Mouse (Mus musculus): ENCODE data around the gene Ccdc142.
A peak's percentile ranks its signal among the peaks of the same experiment; 100 is the strongest.

Ccdc142 gene

DNA sequence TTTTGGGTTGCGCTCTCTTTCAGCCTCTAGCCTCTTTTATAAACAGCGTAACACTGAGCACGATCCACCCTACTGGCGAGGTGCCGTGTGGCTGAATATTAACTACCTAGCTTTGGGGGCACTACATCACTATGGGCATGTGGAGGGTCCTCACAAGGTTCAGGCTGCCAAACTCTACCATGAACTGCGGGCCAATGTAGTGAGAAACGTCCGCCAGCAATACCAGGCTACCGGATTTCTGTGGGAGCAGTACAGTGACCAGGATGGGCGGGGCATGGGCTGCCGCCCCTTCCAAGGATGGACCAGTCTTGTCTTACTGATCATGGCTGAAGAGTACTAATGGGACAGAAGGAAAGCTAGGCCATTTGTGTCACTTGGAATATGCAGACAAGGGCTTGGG lies 17.0 kb downstream of the Ccdc142 start:
- DNase-seq (ENCODE audit: low read depth), result no peak

DNA sequence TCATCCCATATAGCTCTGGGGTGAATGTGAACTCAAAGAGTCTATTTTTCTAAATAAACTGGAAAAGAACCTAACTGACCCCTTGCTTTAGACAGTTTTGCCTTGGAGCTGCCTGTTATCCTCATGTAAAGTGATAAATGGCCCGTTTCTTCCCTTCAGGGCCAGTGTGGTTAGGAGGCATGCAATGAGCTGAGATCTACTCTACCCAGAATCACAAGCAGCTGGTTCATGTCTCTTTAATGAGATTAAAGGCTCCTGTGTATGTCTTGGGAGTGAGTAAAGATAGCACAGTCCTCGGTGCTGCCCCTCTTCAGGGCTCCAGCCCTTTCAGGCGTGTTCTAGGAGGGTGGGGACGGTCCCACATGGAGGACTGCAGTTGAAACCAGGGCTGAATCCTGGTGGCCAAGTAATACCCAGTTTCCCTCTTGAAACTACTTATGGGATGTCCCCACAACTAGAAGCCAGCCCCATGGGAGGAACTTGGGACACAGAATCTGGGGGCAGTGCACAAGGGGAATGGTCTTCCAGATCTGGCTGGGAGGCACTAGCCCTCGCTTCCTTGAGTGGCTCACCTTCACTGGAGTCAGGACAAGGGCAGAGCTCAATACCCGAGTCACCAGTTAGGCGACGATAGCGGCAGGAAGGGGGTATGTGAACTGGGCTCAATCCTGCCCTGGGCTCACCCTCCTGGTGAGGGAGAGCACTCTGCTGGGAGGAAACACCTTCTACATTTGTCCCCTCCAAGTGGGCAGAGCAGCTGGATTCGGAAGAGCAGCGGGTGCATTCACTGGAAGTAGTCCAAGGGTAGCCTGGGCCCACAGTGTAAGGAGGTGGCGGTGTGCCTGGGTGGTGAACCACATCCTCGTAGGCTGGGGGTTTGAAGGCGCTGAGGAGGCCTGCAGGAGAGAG lies 17.7 kb downstream of the Ccdc142 start:
- DNase-seq (ENCODE audit: low read depth), result peak; percentile 47

DNA sequence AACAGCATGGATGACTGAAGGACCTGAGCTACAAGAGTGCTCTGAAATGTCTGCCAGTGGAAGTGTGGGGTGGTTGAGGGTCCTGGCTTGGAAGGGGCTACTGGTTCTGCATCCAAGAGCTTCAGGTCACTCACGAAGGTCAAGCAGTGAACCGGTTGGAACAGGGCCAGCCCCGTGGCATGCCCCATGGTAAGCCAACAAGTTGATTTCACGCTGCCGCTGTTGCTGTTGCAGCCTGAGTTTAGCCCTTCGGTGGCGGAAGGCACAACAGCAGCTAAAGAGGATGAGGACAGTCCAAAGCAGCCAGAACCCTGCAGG lies 18.3 kb downstream of the Ccdc142 start:
- no peak for DNase-seq (ENCODE audit: low read depth)

DNA sequence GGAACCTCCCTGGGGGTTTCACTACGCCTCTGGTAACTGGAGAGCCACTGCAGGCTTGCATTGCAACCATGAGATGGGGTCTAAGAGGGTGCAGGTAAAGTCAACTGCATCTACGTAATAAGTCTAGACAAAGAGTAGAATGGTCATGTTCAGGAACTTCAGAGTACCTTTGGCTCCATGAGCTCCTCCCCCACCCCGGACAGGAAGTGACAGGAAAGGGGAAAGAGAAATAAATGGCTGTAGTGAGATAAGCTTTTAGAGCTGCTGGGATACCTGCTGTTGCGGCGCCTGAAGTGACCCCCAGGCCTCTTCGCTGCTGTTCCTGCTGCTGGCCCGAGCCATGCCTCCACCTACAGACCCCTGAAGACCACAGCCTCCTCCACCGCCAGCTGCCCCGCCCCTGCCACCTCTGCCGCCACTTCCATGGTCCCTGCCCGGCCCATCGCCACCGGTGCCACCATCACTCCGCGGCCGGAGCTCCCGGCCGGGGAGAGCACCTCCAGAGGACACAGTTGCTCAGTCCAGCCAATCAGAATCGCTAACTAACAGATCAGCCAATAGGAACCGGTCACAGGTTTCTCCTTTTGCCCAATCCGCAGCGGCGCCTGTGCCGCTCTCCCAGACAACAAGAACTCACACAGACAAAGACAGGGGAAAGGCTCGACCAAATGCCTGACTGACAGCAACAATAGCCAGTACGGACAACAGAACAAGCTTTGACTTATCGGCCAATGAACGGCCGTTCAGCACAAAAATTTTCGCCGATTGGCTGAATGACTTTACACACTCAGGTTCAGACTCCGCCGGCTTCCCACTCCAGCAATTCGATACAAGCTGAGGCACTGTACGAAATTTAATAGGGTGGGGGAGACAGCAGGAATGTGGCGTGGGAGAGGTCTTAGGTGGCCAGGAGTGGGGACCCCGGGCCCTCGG lies 19.8 kb downstream of the Ccdc142 start, which contains the start of gene Wbp1:
Gene Wbp1, minus strand, starts transcription at position 630 of the 933 bp plus-strand sequence.
- DNase-seq (ENCODE audit: low read depth), result peak; percentile 97

DNA sequence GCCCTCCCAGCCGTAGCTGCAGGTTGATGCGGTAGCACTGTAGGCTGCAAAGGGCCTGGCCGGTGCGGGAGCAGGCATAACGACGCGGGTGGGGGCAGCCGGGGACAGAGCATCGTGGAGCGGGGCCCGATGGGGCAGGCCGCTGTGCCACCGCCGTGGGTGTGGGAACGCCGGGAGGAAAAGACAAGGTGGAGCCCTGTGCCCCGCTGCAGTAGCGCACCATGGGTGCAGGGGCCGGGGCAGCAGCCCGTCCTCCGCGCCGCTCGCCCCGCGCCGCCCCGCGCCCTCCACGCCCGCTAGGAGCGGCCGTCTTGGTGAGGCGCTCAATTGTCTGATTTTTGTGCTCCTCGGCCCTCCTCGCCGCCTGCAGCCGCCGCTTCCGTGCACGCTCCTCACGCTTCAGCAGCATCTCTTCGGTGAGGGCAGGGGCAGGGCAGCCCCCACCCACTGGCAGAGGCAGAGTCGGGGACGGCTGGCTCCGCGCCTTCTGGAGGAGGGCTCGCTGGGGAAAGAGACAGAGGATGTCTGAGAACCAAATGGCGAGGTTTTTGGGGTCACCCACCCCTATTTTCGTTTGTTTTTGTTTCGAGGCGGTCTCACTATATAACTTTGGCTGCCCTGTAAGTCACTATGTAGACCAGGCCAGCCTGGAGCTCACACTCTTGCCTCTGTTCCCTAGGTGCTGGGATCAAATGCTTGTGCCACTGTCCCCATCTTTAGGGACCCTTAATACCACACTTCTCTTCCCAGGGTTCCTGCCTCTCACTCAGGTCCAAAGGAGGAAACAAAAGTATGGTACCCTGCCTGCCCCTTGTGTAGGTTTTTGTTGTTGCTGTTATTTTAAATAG lies 20.7 kb downstream of the Ccdc142 start:
- peak; percentile 21 for DNase-seq (ENCODE audit: low read depth)

DNA sequence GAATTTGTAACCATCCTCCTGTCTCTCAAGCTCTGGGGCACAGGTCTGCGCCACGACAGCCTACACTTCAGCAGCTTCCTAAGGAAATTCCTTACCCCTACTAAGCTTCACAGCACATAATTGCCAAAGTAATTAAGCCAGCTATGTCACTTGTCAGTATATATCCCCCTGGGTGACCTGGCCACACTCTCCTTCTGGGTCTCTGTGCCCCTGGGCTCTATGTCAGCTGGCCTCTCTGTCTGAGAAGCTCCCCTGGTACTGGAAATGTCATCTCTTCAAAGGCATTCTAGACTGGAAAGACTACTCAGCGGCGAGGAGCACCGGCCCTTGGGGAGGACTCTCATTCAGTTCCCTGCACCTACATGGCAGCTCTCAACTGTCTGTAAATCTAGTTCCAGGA lies 21.6 kb downstream of the Ccdc142 start:
- DNase-seq (ENCODE audit: low read depth), result peak; percentile 9

DNA sequence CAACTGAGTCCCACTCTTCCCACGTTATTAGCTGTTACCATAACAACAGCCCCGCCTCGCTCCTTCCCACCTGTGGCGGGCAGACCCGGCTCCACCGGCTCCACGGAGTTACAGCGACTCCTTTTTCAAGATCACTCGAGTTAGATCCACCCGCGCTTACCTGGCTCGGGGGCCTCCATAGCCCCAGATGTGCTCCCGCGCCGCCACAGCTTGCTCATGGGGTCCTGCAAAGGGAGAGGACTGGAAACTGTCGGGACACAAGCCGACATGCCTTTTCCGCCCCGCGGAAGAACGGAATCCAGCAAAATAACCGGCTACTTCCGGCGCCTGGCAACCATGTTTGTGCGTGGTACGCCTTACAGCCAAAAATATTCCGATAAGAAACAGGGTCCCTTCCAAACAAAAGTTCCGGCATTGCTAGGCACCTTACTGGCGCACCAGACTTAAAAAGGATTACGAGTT lies 23.5 kb downstream of the Ccdc142 start:
- DNase-seq (ENCODE audit: low read depth), result peak; percentile 96

DNA sequence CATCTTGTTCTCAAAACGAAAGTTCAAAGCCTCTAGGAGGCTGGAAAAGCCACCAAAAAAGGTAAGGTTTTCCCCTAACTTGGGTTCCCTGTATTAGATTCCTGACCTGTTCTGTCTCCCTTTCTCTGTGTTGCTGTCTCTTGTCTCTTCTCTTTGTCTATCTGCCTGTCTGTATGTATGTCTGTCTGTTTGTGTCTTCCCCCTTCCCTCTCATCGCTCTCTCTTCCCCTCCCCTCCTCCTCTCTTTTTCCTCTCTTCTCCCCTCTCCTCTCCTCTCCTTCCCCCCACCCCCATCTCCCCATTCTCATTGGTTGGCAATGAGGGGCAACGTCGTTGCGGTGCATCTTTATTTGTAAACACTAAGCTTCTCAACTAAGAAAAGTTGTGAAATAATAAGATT lies 23.9 kb downstream of the Ccdc142 start, which contains the start of gene Ino80b:
Gene Ino80b, minus strand, starts transcription at position 101 of the 400 bp plus-strand sequence.
- no peak for DNase-seq (ENCODE audit: low read depth)

DNA sequence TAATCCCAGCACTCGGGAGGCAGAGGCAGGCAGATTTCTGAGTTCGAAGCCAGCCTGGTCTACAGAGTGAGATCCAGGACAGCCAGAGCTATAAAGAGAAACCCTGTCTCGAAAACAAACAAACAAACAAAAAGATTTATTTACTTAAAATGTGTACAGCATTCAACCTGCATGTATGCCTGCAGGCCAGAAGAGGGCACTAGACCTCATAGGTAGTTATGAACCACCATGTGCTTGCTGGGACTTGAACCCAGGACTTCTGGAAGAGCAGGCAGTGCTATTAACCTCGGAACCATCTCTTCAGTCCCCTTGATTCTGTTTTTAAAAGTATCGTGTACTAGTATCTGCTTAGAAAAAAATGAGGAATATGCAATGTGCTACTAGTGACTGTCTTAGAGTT lies 26.0 kb downstream of the Ccdc142 start:
- DNase-seq (ENCODE audit: low read depth), result no peak

DNA sequence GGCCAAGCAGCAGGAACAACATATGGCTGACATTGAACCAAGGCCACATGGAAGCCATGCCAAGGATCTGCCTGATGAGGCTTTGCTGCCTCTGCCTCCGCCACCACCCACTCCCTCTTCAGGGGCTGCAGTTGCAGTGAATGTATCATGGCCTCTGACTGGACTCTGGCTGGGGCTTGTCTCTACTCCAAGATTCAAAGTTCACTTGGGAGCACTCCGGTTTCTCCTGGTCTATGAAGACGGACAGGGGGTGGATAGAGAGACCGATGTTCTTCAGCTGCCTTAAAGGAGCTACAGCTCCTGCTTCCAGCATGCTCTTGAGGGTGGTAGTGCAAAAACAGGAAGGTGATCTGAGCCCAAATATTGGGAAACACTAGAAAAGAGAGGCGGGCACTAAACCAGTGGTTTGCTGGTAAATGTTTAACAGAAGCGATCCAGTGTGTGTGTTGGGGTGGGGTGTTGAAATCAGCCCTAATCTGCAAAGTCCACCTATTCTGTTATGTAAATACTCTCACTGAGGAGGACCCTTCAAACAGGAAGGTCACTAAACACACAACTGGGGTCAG lies 30.2 kb downstream of the Ccdc142 start:
- DNase-seq (ENCODE audit: low read depth), result no peak

DNA sequence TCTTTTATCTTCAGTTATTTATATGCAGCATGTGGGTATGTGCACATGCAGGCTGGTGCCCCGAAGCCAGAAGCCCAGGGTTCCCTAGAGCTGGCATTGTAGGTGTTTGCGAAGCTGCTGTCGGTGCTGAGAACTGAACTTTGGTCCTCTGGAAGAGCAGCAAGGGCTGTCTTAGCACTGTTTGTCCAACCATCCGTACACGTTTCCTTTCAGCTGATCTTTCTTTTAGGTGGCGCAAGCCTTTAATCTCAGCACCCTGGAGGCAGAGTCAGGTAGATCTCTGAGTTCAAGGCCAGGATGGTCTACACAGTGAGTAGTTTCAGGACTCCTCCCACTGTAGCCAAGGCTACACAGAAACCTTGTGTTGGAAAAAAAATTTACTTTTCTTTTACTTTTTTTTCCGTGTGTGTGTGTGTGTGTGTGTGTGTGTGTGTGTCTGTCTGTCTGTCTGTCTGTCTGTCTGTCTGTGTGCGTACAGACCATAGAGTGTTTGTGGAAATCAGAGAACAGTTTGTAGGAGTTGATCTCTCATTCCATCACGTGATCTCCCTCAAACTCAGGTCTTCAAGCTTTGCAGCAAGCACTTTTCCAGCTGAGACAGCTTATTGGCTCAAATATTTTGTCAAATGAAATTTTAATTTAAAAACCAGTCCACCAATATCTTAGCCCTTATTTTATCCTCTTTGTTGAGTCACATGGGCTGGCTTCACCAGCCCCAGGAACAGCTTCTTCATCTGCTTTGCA lies 30.9 kb downstream of the Ccdc142 start:
- no peak for DNase-seq (ENCODE audit: low read depth)

DNA sequence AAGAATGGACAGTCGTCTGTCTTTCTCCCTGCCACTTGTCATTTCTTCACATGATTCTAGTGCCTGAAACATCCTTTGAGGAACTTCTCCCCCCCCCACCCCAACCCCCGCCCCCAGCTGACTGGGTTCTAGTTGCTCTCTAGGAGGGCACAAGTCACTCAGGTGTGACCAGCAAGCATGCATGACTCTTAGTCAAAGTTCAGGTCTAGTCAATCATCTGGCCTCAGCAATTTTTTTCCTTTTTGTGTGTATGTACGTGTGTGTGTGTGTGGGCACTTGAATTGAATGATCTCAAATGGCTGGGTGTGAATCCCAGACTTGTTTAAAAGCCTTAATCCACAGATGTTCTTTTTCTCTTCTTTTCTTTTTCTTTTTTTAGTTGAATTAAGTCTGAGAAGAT lies 32.8 kb downstream of the Ccdc142 start:
- DNase-seq (ENCODE audit: low read depth), result no peak

DNA sequence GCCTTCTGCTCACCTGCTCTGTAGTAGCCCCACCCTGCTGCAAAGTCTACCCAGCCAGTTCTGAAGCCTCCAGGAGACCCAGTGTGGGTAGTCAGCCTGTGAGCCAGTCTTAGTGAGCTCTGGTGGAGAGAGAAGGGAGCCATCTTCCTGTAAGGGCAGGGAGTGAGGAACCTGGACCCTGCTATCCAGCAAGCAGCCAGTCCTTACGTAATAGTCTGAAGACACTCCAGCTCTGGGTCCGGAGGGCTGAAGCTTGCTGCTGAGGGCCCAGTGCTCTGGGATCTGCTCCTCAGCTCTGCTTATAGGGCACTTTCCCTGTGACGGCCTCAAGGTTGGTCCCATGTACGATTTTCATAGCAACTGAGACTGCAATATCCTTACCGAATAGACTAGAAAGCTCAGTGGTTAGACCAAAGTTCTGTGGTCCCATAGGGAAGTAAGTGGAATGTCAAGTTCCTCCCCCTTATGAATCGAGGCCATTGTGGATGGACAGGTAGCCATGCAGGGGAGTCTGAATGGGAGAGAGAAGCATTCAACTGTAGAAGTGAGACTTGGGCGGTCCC lies 33.6 kb downstream of the Ccdc142 start, which contains the start of gene Rtkn:
Gene Rtkn, plus strand, starts transcription at position 513 of the 563 bp plus-strand sequence.
- no peak for DNase-seq (ENCODE audit: low read depth)

DNA sequence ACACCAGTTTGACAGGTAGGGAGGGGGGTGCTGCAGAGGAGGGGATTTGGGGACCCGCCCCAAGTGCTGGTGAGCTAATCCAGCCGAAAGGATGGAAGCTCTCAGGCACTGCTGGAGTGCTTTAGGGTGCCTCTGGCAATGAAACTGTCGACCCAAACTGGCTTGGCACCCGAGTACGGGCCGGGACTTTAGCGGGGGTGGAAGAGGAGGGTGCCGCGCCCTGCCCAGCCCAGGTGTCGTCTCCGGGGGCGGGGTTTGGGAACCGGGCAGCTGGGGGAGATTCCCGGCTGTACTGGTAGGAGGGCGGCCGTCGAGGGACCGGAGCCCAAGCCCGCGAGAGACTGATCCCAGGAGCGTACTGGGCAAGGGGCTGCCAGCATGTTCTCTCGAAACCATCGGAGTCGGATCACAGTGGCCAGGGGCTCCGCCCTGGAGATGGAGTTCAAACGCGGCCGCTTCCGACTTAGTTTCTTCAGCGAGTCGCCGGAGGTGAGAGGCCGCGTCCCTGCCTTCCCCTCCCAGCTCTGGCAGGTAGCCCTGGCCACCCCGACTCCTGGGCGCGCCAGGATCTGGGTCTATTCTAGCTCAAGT lies 34.3 kb downstream of the Ccdc142 start:
- DNase-seq (ENCODE audit: low read depth), result no peak

DNA sequence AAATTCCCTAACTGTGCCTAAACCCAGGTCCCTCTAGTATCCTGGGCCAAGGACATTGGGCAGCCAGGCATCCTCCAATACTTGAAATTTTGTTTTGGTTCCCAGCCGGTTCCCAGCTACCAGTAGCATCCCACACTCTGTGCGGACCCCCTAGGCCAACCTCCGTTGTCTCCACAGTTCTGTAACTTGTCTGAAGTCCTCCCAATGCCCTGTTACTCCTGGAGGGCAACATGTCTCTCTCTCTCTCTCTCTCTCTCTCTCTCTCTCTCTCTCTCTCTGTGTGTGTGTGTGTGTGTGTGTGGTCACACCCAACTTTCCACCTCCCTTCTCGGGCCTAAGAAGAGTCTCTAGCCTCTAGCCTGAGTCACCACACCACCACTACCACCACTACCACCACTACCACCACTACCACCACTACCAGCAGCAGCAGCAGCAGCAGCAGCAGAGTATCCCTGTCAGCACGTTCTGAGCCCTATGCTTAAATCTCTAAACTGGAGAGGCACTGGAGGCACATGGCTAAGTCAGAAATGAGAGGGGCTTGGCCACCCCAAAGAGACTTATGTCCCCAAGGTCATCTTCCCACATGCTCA lies 35.0 kb downstream of the Ccdc142 start:
- no peak for DNase-seq (ENCODE audit: low read depth)

DNA sequence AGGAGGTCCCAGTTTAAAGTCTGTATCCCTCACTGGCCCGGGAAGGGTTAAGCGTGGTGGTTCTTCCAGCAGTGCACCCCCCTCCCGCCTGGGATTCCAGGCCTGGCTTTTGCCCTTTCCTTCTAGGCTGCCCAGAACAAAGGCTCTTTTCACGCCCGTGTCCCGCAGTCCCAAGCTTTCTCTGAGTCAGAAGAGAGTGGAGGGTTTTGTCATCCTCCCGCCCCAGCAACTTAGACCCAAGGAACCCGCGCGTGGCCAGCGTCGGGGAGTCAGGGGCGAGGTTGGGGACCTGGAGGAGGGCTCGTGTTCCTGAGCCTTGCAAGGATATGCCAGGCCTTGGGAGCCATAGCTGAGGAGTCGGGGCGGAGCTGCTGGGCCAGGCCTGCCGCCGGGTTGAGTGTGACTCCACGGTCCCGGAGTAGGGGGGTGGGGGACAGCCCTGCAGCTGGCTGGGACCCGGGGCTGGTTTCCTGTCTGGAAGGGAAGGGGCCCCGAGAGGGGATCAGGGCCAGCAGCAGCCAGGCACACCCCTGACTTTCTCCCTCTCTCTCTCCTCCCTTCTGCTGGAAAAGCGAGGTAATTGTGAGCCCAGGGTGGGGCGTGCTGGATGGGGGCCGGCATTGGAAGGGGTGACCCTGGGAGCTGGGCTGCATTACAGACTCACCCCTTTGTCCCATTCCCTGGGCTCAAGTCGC lies 35.6 kb downstream of the Ccdc142 start:
- DNase-seq (ENCODE audit: low read depth), result no peak

DNA sequence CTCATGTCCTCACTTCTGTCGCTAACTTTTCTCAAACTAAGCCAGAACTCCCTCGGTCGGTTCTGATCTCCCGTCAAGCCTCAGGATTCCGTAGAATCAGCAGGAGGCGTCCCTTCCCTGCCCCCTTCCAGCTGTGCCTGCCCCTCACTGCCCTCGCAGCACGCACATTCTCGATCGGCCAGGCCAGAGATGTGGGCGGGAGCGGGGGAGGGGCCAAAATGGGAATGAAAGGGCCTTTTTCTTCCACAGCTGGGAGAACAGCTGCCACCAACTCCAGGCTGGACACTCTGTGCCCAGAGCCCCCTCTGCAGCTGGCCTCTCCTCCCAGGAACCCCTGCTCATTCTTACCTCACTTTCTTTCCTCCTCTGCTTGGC lies 36.2 kb downstream of the Ccdc142 start:
- DNase-seq (ENCODE audit: low read depth), result no peak

DNA sequence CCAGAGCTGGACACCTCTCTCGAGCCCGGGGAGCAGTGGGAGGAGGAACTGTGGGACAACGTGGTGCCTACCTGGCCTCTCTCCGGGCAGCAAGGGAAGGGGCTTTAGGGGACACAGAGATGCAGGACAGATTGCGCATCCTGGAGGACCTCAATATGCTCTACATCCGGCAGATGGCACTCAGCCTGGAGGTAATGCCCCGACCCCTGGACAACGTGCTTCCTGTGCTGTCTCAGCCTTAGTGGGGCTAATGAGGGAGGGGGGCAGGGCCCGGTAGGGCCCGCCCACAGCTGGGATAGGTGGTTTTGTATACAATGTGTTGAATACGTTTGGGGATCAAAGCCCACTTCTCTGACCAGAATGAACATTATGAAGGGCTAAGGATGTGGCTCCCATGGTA lies 36.7 kb downstream of the Ccdc142 start:
- no peak for DNase-seq (ENCODE audit: low read depth)

DNA sequence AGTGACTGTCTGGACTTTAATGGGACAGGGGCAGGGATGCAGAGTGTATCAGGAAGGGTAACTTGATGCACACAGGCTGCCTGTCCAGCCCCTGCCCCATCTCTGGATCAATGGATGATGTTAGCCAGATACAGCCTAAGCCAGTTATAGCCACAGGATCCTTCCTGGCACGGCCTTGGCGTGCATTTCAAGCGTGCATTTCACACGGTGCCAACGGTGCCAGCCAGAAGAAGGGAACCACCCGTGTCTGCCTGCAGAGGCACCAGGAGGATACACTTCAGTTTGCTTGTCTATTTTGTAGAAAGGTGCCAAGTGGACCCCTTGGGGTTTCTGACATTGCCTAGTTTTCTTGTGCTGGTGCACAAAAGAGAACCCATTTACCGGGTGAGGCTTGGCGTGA lies 38.6 kb downstream of the Ccdc142 start:
- no peak for DNase-seq (ENCODE audit: low read depth)
